Mouse (Mus musculus): ENCODE measurements around the gene Mtmr12.

Mtmr12 gene

GRCm38 (mm10) chr15:12315996-12316395 lies 111.2 kb downstream of the Mtmr12 start:
- in situ Hi-C loops (cut with MboI, MseI): loop anchor here in 1 of 2 experiments (25.0 kb wide), 1 partner anchor 329 kb away; the partner anchor contains the start of gene Sub1

GRCm38 (mm10) chr15:12317290-12317689 lies 112.5 kb downstream of the Mtmr12 start:
- in situ Hi-C loops (cut with MboI, MseI): loop anchor here in 1 of 2 experiments (25.0 kb wide), 1 partner anchor 330 kb away; the partner anchor contains the start of gene Sub1

- in situ Hi-C loops (cut with MboI, MseI): loop anchor here in 1 of 2 experiments (25.0 kb wide), 1 partner anchor 331 kb away; the partner anchor contains the start of gene Sub1
Observed at GRCm38 (mm10) chr15:12318451-12318850, 113.6 kb downstream of the Mtmr12 start.

- in situ Hi-C loops (cut with MboI, MseI): loop anchor here in 1 of 2 experiments (25.0 kb wide), 1 partner anchor 333 kb away; the partner anchor contains the start of gene Sub1
Observed at GRCm38 (mm10) chr15:12319889-12320288, 115.1 kb downstream of the Mtmr12 start.

GRCm38 (mm10) chr15:12320441-12321090 lies 115.7 kb downstream of the Mtmr12 start:
- in situ Hi-C loops (cut with MboI, MseI): loop anchor here in 1 of 2 experiments (25.0 kb wide), 1 partner anchor 333 kb away; the partner anchor contains the start of gene Sub1

GRCm38 (mm10) chr15:12321091-12321787 lies 116.4 kb downstream of the Mtmr12 start, which contains the start of gene Golph3:
TSS of gene Golph3 (plus strand) at chr15:12321450.
- in situ Hi-C loops (cut with MboI, MseI): loop anchor here in 1 of 2 experiments (25.0 kb wide), 1 partner anchor 334 kb away; the partner anchor contains the start of gene Sub1

GRCm38 (mm10) chr15:12321788-12322621 lies 117.2 kb downstream of the Mtmr12 start, which contains the start of gene 1810049J17Rik:
TSS of gene 1810049J17Rik (minus strand) at chr15:12321899.
- in situ Hi-C loops (cut with MboI, MseI): loop anchor here in 1 of 2 experiments (25.0 kb wide), 1 partner anchor 335 kb away; the partner anchor contains the start of gene Sub1

- in situ Hi-C loops (cut with MboI, MseI): loop anchor here in 1 of 2 experiments (25.0 kb wide), 1 partner anchor 336 kb away; the partner anchor contains the start of gene Sub1
Observed at GRCm38 (mm10) chr15:12322676-12323402, 118.0 kb downstream of the Mtmr12 start.

Data from T-helper 17 cell (primary cell).